Mouse (Mus musculus) frontal cortex, postnatal 36 days (tissue): Measurements from ENCODE around the gene Epb41l2.

Experiments
- DNase-seq, 2 experiments: peaks; one replicate each; pipeline ENCODE4 v3.0.0; 2022; ENCODE audit warnings: low spot score in 2 of 2

Gene Epb41l2

DNA sequence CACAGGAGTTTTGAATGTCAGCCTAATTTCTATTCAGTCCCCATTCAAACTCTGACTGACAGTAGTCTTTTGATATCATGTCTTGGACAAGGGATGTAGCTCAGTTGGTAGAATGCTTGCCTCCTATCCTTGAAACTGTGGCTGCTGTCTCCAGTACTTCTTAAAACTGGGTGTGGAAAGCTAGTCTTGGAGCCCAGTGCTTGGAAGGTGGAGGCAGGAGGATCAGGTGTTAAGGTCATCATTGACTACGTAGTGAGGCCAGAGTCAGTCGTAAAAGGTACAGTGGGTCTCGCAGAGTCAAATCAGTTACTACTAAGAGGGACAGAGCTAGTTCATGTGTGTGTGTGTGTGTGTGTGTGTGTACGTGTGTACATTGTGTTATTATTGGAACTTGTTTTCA is 39.4 kb downstream of the Epb41l2 start:
- no peak for DNase-seq

DNA sequence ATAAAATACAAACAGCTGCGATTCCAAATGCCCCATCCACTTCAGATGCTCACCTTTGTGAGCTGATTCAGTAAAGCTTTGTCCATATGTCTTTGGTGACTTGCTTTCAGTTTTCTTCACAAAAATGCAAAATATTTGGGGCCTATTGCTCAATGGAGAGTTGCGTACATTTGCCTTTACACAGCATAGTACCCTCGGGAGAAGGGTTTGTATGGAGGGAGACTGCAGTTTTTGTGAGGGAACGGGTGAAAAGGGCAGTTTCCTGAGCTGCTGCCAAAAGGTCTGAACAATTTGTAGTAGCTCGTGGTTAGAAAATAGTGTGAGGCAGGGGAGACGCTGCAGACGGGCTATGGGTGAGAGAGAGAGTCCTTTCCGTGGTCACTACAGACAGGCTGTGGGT is 40.5 kb downstream of the Epb41l2 start:
- DNase-seq = no peak

DNA sequence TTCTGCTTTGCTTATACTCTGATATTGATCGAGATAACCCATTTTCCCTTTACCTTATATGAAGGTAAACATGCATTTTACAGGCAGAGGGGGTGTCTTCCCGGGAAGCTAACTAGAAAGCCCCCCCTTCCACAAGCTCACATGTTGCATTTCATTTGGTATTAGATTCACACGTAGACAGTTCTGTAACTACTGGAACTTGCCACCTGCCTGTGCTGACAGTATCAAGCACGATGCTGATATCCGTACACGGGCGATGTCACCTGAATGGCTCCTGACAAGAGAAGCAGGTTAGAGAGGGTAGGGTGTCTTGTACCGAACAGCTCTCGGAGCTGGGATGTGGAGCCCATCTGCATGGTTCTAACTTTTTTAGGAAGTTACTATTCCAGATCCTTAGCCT is 41.0 kb downstream of the Epb41l2 start:
- no peak for DNase-seq

DNA sequence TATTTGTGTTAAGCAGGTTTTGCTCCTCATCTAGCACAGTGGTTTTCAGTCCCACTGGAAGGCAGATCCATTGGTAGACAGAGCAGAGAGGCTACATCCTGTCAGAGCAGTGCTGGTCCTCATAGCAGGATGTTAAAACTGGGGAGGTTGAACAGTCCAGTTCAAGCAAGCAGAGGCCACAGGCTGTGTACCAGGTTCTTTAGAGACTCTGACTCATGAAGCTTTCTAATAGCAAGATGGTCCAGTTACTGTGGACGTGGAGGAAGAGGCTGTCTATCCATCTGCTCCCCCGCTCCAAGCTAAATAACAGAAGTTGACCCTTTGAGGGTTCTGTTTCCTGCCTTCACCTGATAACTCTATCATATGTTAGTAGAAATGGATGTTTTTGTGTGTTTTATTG is 41.8 kb downstream of the Epb41l2 start:
- DNase-seq = no peak

DNA sequence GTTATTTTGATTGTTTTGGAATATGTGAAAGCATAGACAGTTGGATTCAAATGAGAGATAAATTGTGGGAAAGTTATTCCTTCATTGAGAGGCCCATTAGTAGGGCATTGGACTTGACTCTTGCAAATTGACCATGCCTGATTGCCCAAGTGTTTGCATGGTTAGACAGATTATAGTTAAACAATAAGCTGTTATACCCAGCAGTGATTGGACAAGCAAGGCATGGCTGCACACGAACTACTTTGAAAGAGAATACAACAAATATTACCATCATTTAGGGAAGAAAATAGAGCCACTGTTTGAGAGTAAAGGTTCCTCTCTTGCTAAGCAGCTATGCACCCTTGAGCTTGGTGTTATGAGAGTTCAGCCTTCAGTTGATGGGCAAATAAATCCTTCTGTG is 43.3 kb downstream of the Epb41l2 start:
- DNase-seq = no peak

DNA sequence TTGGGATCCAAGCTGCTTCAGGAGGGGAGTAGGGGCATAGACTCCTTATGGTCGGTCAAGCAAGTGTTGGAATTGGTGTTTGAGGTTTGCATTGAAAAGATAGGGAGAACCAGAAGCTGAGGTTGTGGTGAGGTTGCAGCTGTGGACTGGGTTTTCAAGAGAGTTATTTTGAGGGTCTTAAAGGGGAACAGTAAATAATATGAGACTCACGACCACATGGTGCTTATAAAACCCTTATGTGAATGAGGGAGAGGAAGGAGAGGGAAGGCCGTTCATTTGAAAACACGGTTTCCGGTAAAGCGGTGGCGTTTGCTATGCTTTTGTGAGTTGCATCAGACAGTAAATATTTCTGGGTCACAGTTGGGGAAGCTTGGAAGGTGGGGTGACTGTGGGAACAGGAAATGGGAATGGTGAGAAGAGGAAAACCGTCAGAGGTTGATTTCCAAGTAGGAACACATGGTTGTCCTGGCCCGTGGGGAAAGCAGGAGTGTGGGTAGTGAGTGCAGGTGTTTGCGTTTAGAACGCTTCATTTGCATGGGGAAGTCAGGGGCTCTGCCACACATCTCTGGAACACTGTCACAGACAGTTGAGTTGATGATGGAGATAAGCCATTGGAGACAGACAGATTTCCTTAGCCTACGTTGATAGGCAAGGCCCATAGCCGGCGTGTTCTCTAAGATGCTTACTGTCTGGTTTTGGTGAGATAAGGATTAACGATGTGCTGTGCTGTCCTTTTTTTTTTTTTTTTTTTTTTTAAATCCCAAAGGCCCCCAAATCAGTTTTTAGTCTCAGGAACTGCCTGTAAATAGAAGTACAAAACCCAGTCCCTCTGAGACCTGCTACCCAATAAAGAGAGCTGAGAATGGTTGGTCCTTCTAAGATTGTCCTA is 44.5 kb downstream of the Epb41l2 start:
- DNase-seq = no peak

DNA sequence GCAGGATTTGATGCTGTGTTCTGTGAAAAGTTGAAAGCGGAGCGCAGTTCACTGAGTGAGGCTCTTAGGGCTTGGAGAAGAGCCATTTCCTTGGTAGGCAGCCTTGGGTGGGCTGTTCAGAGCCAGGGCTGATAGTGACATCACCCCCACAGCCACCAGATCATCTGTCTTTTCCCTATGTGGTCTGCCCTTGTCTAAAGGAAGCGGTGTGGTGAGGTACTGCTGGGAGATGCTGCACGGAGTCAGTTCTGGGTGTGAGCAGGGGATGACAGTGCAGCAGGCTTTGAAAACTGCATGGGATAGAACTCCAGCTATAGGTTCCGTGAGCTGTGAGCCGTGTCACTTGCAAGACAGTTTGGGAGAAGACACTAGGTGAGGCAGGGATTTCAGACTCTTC is 45.1 kb downstream of the Epb41l2 start:
- no peak for DNase-seq

DNA sequence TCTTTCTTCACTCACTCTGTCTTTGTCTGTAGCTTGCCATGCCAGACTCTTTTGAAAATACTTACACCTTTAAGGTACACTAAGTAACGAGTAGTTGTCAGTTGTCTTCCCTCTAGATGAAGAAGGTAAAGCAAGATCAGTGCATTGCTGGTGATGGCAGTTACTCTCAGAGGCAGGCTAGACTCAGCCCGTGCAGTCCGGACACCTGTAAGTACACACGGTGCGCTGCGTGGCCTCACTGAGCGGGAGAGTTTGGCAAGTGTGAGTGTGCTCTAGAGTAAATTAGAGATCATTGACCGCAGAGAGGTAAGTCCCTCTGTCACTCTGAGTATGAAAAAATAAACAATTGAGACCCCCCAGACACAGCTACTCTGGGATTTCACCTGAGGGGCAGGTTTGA is 46.0 kb downstream of the Epb41l2 start:
- DNase-seq = no peak

DNA sequence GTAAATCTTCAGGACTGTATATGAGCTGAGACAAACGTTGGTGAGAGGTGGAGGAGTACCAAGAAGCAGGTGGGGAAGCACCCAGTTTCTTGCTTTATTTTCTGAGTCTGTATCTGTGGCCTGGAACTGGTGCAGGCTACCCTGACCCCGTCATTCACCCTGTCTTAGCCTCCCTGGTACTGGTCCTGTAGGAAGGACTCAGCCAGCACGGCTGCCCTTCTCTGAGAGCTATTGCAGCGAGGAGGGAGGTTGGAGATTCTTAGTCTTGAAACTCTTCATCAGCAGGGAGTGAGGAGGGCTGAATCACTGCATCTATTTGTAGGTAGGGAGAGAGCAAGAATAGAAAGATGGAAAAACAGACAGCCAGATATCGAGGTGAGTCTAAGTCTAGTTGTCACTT is 47.1 kb downstream of the Epb41l2 start:
- no peak for DNase-seq

DNA sequence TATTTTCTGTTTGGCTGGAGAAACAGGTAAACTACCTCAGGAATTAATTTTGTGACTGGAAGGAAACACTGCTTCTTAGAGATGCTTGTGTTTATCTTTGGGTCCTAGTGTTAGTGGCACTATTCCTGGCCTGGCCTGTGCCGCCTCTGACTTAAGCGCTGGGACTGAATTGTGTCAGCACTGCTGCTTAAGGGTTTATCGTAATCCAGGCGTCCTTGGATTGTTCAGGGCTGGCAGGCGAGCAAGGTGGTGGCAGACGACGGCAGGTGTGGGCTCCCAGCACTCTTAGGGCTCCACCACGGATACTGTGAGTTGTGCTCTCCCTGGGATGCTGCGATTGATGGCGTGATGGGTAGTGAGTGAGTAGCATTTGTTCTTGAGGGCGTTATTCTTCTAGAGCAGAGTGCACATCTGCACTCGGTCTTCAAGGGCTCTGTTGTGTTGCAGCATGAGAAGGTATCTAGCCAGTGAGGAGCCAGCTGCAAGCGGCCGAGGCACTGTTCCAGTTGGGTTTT is 48.6 kb downstream of the Epb41l2 start:
- no peak for DNase-seq

DNA sequence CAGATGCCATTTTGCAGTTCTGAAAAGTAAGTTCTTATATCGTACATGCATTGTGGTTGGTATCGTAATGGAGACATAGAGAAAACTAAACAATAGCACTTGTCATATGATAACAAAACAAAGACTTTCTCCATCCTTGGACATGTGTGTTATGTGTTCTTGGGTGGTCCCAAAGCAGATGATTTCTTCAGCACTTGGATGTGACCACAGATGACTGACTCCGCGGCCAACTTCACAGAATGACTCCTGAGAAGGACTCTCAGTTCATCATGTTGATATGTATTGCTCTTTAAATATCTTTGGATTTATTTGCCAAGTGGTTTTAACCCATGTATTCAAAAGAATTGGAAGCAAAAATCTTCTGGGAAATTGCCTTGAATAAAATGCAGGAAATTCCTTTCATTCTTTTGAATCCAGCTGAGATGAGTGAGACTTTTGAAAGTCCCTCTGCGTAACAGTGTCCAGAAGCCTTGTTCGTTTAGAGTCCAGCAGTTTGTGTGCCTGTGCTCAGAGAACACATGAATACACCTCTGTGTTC is 52.3 kb downstream of the Epb41l2 start:
- DNase-seq = no peak

DNA sequence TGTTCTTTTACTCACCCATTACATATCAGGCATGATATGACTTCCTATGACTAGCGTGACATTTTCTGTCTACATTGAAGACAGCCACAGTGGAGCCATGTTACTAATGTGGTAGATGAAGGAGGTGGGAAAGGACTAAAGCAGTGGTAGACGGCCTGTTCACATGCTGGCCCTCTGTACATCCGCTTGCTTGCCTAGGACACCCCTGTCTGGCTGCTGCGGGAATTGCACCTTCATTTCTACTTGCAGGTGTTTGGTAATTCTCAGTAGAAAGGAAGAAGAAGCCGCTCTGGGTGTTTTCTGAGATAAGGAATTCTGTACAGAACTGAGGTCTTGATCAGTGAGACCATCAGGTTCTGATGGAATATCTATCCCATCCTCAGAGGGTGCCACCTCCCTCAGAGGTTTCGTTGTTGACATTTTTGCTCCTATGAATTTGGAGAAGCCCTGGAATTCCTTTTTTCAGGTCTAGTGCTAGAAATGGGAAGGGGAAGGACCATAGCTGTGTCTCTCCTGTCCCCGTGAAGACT is 55.7 kb downstream of the Epb41l2 start:
- DNase-seq = no peak

DNA sequence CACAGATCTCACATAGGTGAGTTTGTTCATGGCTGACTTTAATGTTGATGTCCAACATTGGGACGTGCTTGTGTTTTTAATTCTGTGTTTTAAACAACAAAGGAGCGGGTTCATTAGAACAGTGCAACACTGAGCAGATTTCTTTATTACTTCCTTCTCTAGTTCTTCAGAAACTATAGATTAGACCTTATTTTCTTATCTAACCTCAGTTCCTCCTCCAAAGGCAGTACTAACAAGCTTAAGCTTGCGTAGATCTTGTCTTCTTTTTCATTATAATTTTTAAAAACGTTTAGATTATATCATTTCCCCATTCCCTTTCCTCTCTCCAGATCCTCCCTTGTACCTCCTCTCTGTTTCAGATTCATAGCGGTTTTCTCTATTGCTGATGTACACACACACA is 57.1 kb downstream of the Epb41l2 start:
- DNase-seq = no peak

DNA sequence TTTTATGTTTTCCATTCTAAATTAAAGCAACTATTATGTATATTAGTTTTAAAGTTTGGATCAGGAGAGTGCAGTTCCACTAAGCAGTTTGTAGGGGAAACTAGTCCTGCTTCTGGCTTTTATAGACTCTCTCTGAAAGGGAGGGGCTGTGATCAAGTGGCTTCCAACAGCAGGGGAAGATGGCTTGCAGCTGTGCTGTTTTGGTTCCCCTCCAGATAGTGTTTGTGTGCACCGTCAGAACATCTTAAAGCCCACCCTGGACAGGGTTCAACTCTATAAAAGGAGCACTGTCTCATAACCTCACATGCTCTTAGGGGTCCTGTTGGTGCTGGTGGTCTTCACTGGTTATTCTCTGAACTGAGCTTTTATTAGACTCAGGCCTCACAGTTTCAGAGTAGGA is 66.5 kb downstream of the Epb41l2 start:
- no peak for DNase-seq

DNA sequence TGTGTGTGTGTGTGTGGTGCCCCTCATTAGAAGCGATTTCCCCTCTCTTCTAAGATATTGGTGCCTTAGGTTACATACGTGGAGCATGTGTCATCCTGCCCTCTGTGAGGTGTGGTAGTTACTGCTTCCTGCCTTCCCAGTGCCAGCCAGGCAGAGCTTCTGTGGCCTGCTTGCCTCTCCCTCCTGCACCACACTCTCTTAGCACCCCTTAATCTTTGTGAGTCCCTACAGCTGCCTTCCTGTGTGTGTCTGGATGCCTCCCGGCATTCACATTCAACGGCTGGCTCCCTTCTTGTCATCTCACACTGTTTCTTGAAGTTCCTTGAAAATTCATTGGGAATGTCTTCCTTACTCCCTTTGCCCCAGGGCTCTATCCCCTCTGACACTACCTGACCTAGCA is 67.2 kb downstream of the Epb41l2 start:
- no peak for DNase-seq

DNA sequence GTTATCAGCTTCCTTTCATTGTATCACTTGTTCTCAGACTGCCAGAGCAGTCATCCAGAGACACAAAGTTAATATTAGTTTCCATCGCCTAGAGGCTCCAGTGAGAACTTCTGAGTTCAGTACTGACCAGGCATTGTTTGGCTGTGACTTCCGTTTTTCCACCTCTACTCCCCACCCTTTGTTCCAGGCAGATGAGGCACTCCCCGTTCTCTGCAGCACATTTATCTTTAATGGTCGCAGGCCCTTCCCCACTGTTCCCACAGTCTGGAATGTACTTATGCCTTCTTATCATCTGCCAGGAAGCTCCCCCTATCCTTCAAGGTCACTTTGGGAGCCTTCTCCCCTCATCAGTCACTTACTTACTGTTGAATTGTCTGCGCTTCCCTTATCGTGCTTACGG is 67.9 kb downstream of the Epb41l2 start:
- no peak for DNase-seq

DNA sequence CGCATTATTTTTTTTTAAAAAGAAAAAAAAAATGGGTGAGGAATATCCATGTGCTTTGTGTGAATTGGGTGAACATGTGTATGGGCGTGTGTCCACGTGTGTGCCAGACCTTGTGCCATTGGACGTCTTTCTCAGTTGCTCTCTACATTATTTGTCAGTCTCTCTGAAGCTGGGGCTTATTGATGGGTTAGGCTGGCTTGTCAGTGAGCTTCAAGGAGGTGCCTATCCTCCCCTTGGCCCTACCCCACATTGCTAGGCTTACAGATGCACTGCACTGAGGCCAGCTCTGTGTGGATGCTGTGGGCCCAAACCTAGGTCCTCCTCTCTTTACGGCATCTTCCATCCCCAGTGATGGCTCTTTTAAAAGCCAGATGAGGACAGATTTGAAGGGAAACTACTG is 69.1 kb downstream of the Epb41l2 start:
- DNase-seq = no peak

DNA sequence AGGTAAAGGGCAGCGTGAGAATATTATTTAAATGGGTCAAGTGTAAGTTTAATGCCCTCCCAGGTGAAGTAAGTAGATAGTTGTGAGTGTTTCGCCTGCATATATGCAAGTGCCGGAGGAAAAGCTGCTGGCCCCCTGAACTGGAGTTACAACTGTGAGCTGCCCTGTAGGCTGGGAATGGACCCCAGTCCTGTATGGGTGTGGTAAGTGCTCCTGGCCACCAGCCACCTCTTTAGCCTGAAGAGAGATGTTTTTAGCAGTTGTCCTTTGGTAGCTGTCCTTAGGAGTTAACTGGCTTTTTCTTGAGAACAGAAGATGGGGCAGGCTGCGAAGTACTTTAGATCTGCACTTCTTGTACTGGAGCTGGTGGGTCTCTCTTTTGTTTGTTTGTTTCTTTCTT is 69.7 kb downstream of the Epb41l2 start:
- DNase-seq = no peak

DNA sequence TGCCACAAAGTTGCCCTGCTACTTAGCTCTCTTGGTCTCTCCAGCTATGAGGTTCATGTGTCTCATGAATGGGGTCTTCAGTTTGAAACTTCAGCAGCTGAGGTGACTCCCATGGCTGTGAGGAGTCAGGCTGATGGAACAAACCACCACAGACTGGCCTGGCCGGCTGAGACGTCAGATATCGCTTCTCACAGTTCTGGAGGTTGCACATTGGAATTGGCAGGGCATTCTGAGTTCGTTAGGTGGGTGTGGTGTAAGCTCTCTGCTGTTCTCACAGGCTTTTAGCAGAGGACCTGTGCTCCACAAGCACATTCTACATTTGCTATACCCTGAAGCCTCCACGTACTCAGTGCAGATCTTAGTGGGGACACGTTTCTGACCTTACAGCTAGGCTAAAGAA is 71.3 kb downstream of the Epb41l2 start:
- DNase-seq = no peak

DNA sequence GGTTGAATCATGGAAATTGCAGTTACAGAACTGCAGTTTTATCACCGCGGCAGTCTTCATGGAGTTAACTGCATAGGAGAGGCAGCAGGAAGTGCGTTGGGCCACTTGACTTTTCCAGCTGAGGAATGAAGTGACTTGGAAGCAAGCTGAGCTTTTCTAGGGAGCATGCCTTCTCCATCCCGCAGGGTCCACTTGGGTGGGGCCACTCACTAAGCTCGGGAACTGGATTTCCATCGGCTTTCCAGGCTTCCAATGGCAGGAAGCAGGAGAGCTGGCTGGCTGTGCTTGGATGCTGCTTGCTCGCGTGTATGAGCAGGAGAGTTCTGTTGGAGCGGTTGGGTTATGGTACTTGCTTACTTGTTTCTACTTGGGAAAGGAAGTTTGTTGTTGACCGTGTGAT is 72.8 kb downstream of the Epb41l2 start:
- no peak for DNase-seq

DNA sequence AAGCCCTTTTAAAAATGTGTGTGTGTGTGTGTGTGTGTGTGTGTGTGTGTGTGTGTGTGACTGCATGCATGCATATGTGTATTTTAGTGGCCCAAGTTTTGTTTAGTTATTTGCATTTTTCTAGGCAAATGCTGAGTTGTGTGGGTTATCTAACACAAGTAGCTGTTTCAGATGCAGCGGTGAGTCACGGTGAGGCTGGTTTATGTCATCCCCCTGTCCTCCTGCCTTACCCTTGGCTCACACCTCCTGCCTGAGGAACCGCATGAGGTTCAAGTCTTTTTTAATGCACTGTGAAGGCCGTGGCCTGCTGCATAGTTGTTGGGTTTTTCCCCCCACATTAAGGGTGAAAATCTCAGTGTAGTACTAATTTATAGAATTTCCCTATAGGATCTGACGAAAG is 73.3 kb downstream of the Epb41l2 start:
- no peak for DNase-seq

DNA sequence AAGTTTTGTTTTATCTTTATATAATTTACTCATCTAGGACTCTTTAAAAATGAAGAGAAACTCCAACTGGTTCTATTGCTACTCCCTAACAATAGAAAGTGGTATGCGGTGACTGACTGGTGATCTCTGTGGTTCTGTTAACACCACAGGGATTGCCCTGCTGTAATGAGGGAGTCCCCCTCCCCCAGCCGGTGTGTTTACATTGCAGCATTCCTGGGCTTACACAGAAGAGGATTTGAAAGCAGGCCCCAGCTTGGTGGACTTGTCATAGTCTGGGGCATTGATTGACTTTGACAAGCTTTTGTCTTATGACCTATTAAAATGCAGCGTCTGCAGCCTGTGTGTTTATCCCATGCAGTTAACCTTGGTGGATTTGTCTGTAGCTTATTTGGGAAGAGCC is 73.9 kb downstream of the Epb41l2 start:
- no peak for DNase-seq

DNA sequence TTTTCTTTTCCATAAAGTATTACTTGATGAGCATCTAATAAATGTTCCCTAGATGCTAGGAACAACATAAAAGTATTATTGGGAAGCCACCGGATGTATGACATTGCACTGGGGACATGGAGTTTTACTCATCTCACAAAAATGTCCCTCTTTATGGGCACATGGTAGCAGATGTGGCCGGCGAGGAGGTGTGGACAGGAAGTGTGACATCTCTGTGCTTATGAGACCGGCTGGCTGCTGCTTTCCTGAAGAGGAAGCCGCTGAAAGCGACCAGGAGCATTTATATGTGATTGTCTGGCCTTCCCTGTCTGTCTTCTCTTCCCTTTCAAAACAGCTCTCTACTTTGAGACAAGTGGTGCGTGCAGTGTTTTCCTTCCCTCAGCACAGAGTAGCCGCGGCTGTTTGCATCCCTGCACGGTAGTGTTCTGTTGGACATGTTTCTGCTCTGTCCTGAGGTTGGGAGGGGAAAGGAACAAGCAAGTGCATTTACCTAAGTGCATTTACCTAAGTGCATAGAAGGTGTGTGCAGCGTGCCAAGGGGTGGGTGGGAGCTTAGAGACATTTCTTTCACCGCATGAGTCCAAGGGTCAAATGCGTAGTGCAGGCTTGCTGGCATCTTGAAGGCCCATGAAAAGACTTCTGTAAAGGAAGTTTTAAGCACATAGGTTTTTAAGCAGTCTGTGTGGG is 74.9 kb downstream of the Epb41l2 start:
- no peak for DNase-seq
